Mouse (Mus musculus) hindbrain, embryonic 14.5 days (tissue): Measurements from ENCODE around the gene Mpp3. TPM values are rescaled to one million over a fixed set of nuclear protein-coding genes. Genes with fewer than 3 reads are reported as not detected.

Experiments used
- ATAC-seq: fragments of 200-750 bp; cut with Nextera tagmentation; 2 replicates; pipeline ENCODE4 v1.8.0; 2017; ENCODE audit warnings: moderate number of reproducible peaks, mild to moderate bottlenecking, moderate TSS enrichment, moderate library complexity; ENCODE audit not compliant: low FRiP score
- DNase-seq: peaks from one replicate; pipeline ENCODE4 v3.0.0-alpha.2; 2015; ENCODE audit warnings: low spot score
- H3K27ac ChIP-seq: fragments of 300-500 bp; sonication (generic); 2 replicates; pipeline ENCODE4 v1.5.1; 2014; ENCODE audit warnings: mild to moderate bottlenecking, moderate library complexity
- H3K27me3 ChIP-seq: fragments of 300-500 bp; sonication (generic); 2 replicates; pipeline ENCODE4 v1.6.1; 2014; ENCODE audit warnings: mild to moderate bottlenecking, low read length, mixed read lengths; ENCODE audit not compliant: control insufficient read depth, insufficient read depth
- H3K36me3 ChIP-seq: fragments of 300-500 bp; sonication (generic); replicated peaks from 2 replicates; pipeline ENCODE4 v1.6.1; 2014; ENCODE audit not compliant: control insufficient read depth, insufficient read depth
- H3K4me1 ChIP-seq: fragments of 300-500 bp; sonication (generic); replicated peaks from 2 replicates; pipeline ENCODE4 v1.6.1; 2014; ENCODE audit warnings: antibody characterized with exemption, low read length, mixed read lengths; ENCODE audit not compliant: control insufficient read depth, insufficient read depth
- H3K4me2 ChIP-seq: fragments of 300-500 bp; sonication (generic); replicated peaks from 2 replicates; pipeline ENCODE4 v1.6.1; 2014; ENCODE audit warnings: mild to moderate bottlenecking, moderate library complexity
- H3K4me3 ChIP-seq: fragments of 300-500 bp; sonication (generic); replicated peaks from 2 replicates; pipeline ENCODE4 v1.5.1; 2014; ENCODE audit warnings: mild to moderate bottlenecking, low read length
- H3K9ac ChIP-seq: fragments of 300-500 bp; sonication (generic); 2 replicates; pipeline ENCODE4 v1.6.1; 2014
- H3K9me3 ChIP-seq: fragments of 300-500 bp; sonication (generic); 2 replicates; pipeline ENCODE4 v1.6.1; 2016; ENCODE audit warnings: low read length; ENCODE audit not compliant: control insufficient read depth
- WGBS: fragments of 180-500 bp; shearing (Covaris S2); extraction: QIAGEN DNeasy Blood & Tissue Kit; methylation state at CpG from one replicate; pipeline ENCODE4 v1.1.7; 2014; 5-methylcytosine and 5-hydroxymethylcytosine counted together
- polyA plus RNA-seq: library from polyadenylated mRNA; unstranded; fragments of >200 nt; fragmentation: Nextera tagmentation; extraction: Ambion mirVana; gene quantifications from 2 replicates; pipeline ENCODE4 v1.2.1, GENCODE M21; 2014

The Mpp3 gene
- polyA plus RNA-seq, 1 experiment from 2014 or later = 53.5 TPM

GRCm38 (mm10) chr11:101979140-101979539, 49.1 kb downstream of the Mpp3 start:
- H3K9me3 ChIP-seq = no peaks in the 10 kb centered on the region
- H3K27ac ChIP-seq = no peak overlapping the region
- ATAC-seq (no peak), DNase-seq (no peak)
- 82% methylated on average over 5 of the region's 5 CpGs for WGBS
- H3K4me1 ChIP-seq = 0 out of 2 replicates have a peak, but pooled peaks cover 3% of the 10 kb centered on the region
- no peak overlapping the region for H3K9ac ChIP-seq
- H3K27me3 ChIP-seq = no peaks in the 10 kb centered on the region
- no peak overlapping the region for H3K4me2 ChIP-seq
- no peaks in the 10 kb centered on the region; the same call in 1 of the 2 replicates for H3K36me3 ChIP-seq
- no peak overlapping the region for H3K4me3 ChIP-seq

- Histone ChIP-seq H3K27ac (no peak overlapping the region), H3K4me3 (no peak overlapping the region), H3K9me3 (no peaks in the 10 kb centered on the region), H3K36me3 (no peaks in the 10 kb centered on the region; the same call in 1 of the 2 replicates), H3K27me3 (no peaks in the 10 kb centered on the region), H3K9ac (no peak overlapping the region), H3K4me2 (no peak overlapping the region), H3K4me1 (no peaks in the 10 kb centered on the region)
- ATAC-seq (no peak), DNase-seq (no peak)
- WGBS = 93% methylated on average over 7 of the region's 7 CpGs
Observed at GRCm38 (mm10) chr11:101976949-101977348, 51.3 kb downstream of the Mpp3 start.

- Histone ChIP-seq H3K36me3 (no peaks in the 10 kb centered on the region; the same call in 1 of the 2 replicates), H3K4me2 (no peak overlapping the region), H3K9me3 (no peaks in the 10 kb centered on the region), H3K4me1 (no peaks in the 10 kb centered on the region), H3K9ac (no peak overlapping the region), H3K27ac (no peak overlapping the region), H3K4me3 (no peak overlapping the region), H3K27me3 (no peaks in the 10 kb centered on the region)
- no peak for DNase-seq
- no peak for ATAC-seq
- WGBS = 59% methylated on average over 9 of the region's 9 CpGs
Observed at GRCm38 (mm10) chr11:101974923-101975322, 53.3 kb downstream of the Mpp3 start.

- Histone ChIP-seq H3K9me3 (no peaks in the 10 kb centered on the region), H3K4me3 (no peak overlapping the region), H3K4me1 (no peaks in the 10 kb centered on the region), H3K9ac (no peak overlapping the region), H3K36me3 (no peaks in the 10 kb centered on the region; the same call in 1 of the 2 replicates), H3K27me3 (no peaks in the 10 kb centered on the region), H3K4me2 (no peak overlapping the region), H3K27ac (no peak overlapping the region)
- ATAC-seq = no peak
- no peak for DNase-seq
- WGBS = 66% methylated on average over 6 of the region's 6 CpGs
Observed at GRCm38 (mm10) chr11:101974181-101974580, 54.1 kb downstream of the Mpp3 start.

- no peak for DNase-seq
- Histone ChIP-seq H3K27ac (no peak overlapping the region), H3K4me2 (no peak overlapping the region), H3K4me3 (no peak overlapping the region), H3K27me3 (no peaks in the 10 kb centered on the region), H3K9me3 (no peaks in the 10 kb centered on the region), H3K36me3 (no peaks in the 10 kb centered on the region), H3K9ac (no peak overlapping the region), H3K4me1 (no peaks in the 10 kb centered on the region)
- 80% methylated on average over 9 of the region's 9 CpGs for WGBS
- no peak for ATAC-seq
Observed at GRCm38 (mm10) chr11:101973496-101973895, 54.8 kb downstream of the Mpp3 start.

- Histone ChIP-seq H3K36me3 (no peaks in the 10 kb centered on the region), H3K4me2 (no peak overlapping the region), H3K27ac (no peak overlapping the region), H3K9me3 (no peaks in the 10 kb centered on the region), H3K4me3 (no peak overlapping the region), H3K9ac (no peak overlapping the region), H3K4me1 (no peaks in the 10 kb centered on the region), H3K27me3 (no peaks in the 10 kb centered on the region)
- DNase-seq (no peak), ATAC-seq (no peak)
- WGBS = 91% methylated on average over 5 of the region's 5 CpGs
Observed at GRCm38 (mm10) chr11:101972651-101973050, 55.6 kb downstream of the Mpp3 start.

- DNase-seq = no peak
- no peaks in the 10 kb centered on the region for H3K36me3 ChIP-seq
- H3K27ac ChIP-seq = no peak overlapping the region
- H3K9me3 ChIP-seq = no peaks in the 10 kb centered on the region
- H3K4me2 ChIP-seq = no peak overlapping the region
- no peaks in the 10 kb centered on the region for H3K4me1 ChIP-seq
- H3K27me3 ChIP-seq = no peaks in the 10 kb centered on the region
- no peak overlapping the region for H3K9ac ChIP-seq
- ATAC-seq = no peak
- 78% methylated on average over 3 of the region's 3 CpGs for WGBS
- no peak overlapping the region for H3K4me3 ChIP-seq
Observed at GRCm38 (mm10) chr11:101972097-101972496, 56.2 kb downstream of the Mpp3 start.

- Histone ChIP-seq H3K4me2 (no peak overlapping the region), H3K27me3 (peaks cover 3% of the 10 kb centered on the region), H3K9ac (no peak overlapping the region), H3K27ac (no peak overlapping the region), H3K9me3 (no peaks in the 10 kb centered on the region), H3K36me3 (no peaks in the 10 kb centered on the region), H3K4me3 (no peak overlapping the region), H3K4me1 (no peaks in the 10 kb centered on the region)
- ATAC-seq (no peak), DNase-seq (no peak)
- 55% methylated on average over 3 of the region's 3 CpGs for WGBS
Observed at GRCm38 (mm10) chr11:101971410-101971809, 56.9 kb downstream of the Mpp3 start.

GRCm38 (mm10) chr11:101969835-101970234, 58.4 kb downstream of the Mpp3 start:
- H3K4me1 ChIP-seq = no peaks in the 10 kb centered on the region
- H3K4me3 ChIP-seq = no peak overlapping the region
- H3K9ac ChIP-seq = no peak overlapping the region
- ATAC-seq (no peak), DNase-seq (no peak)
- no peak overlapping the region for H3K4me2 ChIP-seq
- no peaks in the 10 kb centered on the region for H3K9me3 ChIP-seq
- no peak overlapping the region for H3K27ac ChIP-seq
- 82% methylated on average over 13 of the region's 13 CpGs for WGBS
- no peaks in the 10 kb centered on the region for H3K36me3 ChIP-seq
- H3K27me3 ChIP-seq = peaks cover 18% of the 10 kb centered on the region

- peak; percentile 64; the same call in 1 of the 2 replicates for ATAC-seq
Observed at GRCm38 (mm10) chr11:101968791-101969190, 59.5 kb downstream of the Mpp3 start.

More at GRCm38 (mm10) chr11:101968791-101969190, 59.5 kb downstream of the Mpp3 start:
- Histone ChIP-seq H3K9me3 (no peaks in the 10 kb centered on the region), H3K27me3 (peaks cover 29% of the 10 kb centered on the region), H3K4me1 (0 out of 2 replicates have a peak, but pooled peaks cover under 1% of the 10 kb centered on the region), H3K27ac (no peak overlapping the region), H3K36me3 (no peaks in the 10 kb centered on the region), H3K4me3 (no peak overlapping the region), H3K4me2 (no peak overlapping the region), H3K9ac (no peak overlapping the region)
- peak; percentile 90 for DNase-seq
- 0% methylated on average over 5 of the region's 5 CpGs for WGBS
